Mouse (Mus musculus) liver (tissue): ENCODE results near the gene Wdr93.

Source experiments
- DNase-seq: peaks from one replicate; pipeline ENCODE4 v3.0.0-alpha.2; 2020; ENCODE audit warnings: mixed read lengths

The Wdr93 gene

GRCm38 (mm10) chr7:79742659-79743536 lies at the start of gene Wdr93, which contains the start of gene Pex11a:
Gene Wdr93, plus strand, starts transcription at chr7:79743163.
Gene Pex11a, minus strand, starts transcription at chr7:79743131.
- peak; percentile 76 for DNase-seq

DNA sequence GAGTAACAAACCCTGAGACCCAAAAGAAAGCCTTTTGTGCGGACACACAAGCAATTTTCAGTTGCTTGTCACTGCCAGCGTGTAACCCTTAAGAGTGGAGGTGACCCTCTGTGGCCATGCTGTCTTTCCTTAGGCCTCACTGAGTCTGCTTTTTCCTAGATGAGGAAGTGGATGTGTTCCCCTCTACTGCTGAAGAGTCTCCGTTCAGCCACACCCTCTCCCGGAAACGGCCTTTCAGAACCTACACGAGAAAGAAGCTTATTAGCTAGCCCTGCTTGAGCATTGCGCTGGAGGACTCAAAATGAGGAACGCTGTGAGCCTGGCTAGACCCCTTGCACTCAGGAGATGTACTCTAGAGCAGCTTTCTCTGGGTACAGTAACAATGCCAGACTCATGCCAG lies 46.5 kb upstream of the Wdr93 start:
- no peak for DNase-seq

- no peak for DNase-seq
Measured at GRCm38 (mm10) chr7:79702755-79703154, 40.2 kb upstream of the Wdr93 start.

- DNase-seq = no peak
Measured at GRCm38 (mm10) chr7:79705210-79705609, 37.8 kb upstream of the Wdr93 start.

DNA sequence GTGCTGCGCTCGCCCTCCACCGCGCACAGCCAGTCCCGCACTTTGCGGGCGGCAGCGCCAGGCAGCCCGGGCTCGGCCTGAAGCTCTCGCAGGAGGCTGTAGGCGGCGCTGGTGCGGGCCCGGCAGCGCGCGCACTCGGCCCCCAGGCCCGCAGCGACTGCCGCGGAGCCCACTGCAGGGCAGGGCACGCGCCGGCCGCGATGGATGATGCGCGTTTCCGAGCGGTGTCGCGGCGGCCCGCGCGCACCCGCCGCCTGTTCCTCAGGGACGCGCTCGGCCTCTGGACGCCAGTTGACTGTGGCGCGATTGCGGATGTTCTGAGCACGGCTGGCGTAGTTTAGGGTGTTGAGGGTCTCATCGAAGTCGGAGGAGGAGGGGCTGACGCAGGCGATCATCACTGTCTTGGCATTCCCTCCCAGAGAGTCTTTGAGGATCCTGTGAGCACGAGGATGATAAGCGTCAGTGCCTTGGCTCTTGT lies 32.8 kb upstream of the Wdr93 start:
- DNase-seq = no peak

GRCm38 (mm10) chr7:79710831-79711230 lies 32.1 kb upstream of the Wdr93 start:
- DNase-seq = no peak

- peak; percentile 85 for DNase-seq
Measured at GRCm38 (mm10) chr7:79715187-79715981, 27.6 kb upstream of the Wdr93 start, which contains the start of gene Kif7. Gene Kif7, minus strand, starts transcription at chr7:79715720.

DNA sequence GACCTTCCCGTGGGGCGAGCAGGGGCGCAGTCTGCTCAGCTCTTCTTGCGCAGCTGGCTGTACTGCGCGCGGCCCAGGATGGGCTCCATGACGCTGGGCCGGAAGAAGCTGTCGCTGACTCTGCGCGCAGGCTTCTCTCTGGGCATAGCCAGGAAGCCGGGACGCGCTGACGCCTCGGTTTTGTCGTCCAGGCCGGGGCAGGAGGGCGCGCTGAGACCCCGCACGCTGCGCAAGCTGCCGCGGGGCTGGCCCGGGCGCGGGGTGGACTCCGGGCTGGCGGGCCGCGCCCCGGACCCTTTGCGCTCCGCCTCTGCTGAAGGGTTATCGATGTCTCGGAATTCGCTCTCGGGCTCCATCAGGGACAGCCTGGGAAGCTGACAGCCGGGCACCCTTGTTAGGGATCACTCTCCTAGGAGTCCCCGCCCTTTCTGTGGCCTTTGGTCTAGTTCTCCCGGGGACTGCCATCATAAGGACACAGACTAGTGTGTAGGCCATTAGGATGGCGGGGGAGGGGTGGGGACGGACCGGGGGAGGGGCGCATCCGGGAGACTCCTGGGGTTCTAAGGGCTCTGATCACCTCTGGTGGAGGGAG lies 21.5 kb upstream of the Wdr93 start:
- DNase-seq = peak; percentile 44

DNA sequence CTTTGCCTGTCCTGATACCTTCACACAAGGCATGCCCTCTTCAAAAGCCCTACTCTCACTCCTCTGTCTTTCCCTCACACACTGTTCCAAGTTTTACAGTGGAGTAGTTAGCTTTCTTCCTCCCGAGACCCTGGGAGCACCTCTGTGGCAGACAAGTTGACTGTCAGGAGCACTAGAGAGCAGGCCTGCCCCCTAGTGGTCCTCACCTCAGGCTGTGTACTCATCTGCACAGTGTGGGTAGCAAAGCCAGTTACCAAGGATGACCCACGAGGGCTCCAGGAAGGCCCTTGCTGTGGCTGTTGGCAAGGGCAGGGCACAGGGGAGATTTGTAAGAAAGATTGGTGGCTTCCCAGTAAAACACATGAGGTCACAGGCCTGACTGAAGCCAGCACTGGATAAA lies 15.9 kb upstream of the Wdr93 start:
- peak; percentile 63 for DNase-seq

GRCm38 (mm10) chr7:79728219-79728618 lies 14.7 kb upstream of the Wdr93 start:
- peak; percentile 61 for DNase-seq

GRCm38 (mm10) chr7:79729169-79729568 lies 13.8 kb upstream of the Wdr93 start:
- peak; percentile 69 for DNase-seq

- no peak for DNase-seq
Measured at GRCm38 (mm10) chr7:79729743-79730370, 13.1 kb upstream of the Wdr93 start.

DNA sequence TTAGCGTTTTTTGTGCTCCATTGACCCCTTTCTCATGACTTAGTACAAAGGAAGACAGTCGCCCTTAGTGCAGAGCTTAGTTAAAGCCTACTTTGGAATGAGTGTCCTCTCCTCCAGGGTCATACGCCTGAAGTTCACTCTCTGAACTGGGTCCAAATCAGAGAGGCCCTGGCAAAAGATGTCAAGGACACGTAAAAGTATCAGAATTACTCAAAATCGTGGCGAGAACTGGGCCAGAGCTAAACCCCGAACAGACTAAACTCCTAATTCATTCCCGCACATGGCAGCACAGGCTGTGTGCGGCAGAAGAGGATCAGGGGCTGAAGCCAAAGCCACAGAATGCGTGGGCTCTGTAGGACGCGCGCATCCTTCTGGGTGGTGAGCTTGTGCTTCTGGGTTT lies 11.5 kb upstream of the Wdr93 start:
- DNase-seq = no peak

DNA sequence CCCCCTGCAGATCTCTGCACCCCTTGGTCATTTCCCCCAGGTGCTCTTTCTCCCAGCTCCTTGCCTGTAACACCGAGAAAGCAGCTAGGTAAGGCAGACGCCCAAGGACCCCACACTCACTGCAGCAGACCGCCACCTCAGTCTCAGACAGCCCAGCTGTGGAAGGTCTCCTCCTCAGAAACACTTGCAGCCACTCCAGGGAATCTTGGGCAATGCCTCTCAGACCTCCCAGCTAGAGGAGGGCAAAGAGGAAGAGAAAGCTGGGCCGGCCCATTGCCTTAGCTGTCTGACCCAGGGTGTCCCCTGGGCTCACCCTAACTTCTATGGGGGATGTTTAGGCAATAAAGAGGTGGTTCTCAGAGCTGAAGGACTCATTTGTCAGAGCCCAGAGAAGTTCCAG lies 10.3 kb upstream of the Wdr93 start, which contains the start of gene Plin1:
Plin1 (minus strand) TSS at position 282 of the 400 bp plus-strand sequence.
- no peak for DNase-seq

DNA sequence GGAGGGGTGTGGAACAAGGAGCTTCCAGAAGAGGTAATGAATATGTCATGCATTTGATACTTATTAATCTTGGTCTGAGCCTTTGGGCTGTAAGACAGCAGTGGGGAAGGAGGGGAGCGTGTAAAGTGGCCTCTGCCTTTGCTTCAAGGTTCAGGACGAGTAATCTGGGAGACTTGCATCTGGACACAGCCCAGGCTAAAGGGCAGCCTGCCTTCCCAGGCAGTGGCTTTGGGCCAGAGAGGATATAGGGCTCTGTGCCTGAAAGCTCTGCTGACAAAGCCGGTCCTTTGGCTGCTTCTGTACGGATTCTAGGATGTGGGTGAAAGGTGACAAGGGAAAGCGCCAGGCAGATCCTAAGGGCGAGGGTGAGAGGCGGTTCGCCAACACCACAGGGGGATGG lies 8.4 kb upstream of the Wdr93 start:
- DNase-seq = no peak

- DNase-seq = no peak
Measured at GRCm38 (mm10) chr7:79736511-79736910, 6.5 kb upstream of the Wdr93 start.

GRCm38 (mm10) chr7:79738913-79739312 lies 4.0 kb upstream of the Wdr93 start:
- no peak for DNase-seq

DNA sequence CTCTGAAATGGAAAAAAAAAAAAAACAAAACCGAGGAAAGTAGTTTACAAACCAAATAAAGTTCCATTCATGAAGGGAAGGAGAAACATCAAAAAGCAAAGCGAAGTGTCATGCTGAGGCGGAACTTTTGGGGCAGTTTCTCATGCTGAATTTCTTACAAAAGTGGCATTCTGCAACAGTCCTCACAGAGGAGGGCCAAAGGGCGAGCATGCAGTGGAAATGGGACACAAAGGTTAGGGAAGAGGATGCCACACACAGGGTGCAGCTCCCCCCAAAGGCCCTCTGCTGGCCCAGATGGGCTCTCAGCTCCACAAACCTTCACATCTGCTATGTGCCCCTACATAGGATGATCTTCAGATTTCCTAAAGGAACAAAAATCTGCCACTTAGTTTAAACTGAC lies 2.7 kb upstream of the Wdr93 start:
- no peak for DNase-seq

DNA sequence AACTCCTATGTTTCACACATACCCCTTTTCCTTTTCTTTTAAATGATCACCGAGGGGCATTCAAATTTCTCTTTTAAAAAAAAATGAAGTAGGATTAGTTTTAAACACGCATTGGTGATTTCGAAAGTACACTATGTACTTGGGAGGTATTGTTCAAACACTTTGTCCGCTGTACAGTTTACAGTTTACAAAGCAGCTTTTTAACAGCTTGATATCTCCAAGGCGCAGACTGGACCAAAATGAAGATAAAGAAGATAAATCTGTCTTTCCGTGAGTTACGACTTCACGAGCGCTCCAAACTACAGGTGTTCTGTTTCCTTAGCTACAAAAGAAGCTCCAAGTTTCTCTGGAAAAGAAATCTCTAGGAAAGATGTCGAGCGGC lies 695 bp upstream of the Wdr93 start:
- DNase-seq = no peak

DNA sequence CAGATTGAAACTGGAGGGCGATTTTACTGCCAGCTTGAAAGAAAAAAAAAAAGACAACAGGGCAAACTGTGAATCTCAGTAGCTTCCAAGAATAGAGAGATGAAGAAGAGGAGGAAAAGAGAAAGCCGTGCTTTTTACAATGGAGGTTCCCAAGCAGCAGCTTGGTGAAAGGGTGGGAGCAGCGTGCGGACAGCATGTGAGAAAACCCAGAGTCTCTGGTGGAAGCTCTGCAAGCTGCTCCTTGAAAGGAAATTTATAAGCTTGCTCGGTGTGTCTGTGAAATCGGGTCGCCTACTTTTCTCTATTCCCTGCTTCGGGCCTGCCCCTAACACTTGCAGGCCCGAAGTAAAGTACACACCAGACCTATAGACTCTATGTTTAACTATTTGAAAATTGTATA lies 1.1 kb downstream of the Wdr93 start:
- no peak for DNase-seq

- no peak for DNase-seq
Measured at GRCm38 (mm10) chr7:79744585-79744984, 1.6 kb downstream of the Wdr93 start.

GRCm38 (mm10) chr7:79747659-79748058 lies 4.7 kb downstream of the Wdr93 start:
- no peak for DNase-seq

- DNase-seq = no peak
Measured at GRCm38 (mm10) chr7:79749511-79749910, 6.5 kb downstream of the Wdr93 start.
